Mouse (Mus musculus): ENCODE data around the gene Tmem141.

- TF ChIP-seq CTCF (IDR thresholded peaks at IDR 0.05; ENCODE audit: control insufficient read depth, insufficient read depth, low read length) (no peak), POLR2A (IDR thresholded peaks at IDR 0.05; ENCODE audit: borderline replicate concordance, control insufficient read depth, low read depth, low read length) (no peak)
Measured at GRCm38 (mm10) chr2:25661245-25661970, 39.6 kb upstream of the Tmem141 start.

Measured in bone marrow, adult 2 months (tissue).